Mouse (Mus musculus) G1E (cell line): Measurements from ENCODE around the gene Cd274.

Experiments
- CTCF ChIP-seq: IDR thresholded peaks from 2 replicates; pipeline ENCODE4 v1.5.1; 2012; ENCODE audit warnings: low read depth, low read length, inconsistent platforms, mixed read lengths
- GATA1 ChIP-seq: IDR thresholded peaks from 2 replicates; pipeline ENCODE4 v1.6.1; 2012; ENCODE audit warnings: borderline replicate concordance, low read length, inconsistent platforms, mixed read lengths
- GATA2 ChIP-seq: IDR thresholded peaks from 2 replicates; pipeline ENCODE4 v1.6.1; 2012; ENCODE audit warnings: low read depth, low read length, inconsistent platforms, borderline replicate concordance
- POLR2AphosphoS5 ChIP-seq: IDR thresholded peaks from 2 replicates; pipeline ENCODE4 v1.6.1; 2012; ENCODE audit warnings: low read depth, low read length, inconsistent platforms; ENCODE audit not compliant: insufficient replicate concordance
- TAL1 ChIP-seq: conservative IDR thresholded peaks from 2 replicates; pipeline ENCODE4 v1.6.1; 2012; ENCODE audit warnings: low read depth, low read length, inconsistent platforms, mixed read lengths

GRCm38 (mm10) chr19:29385822-29386221 lies 18.6 kb downstream of the Cd274 start:
- TF ChIP-seq GATA1 = no peak
- no peak for TF ChIP-seq CTCF
- no peak for TF ChIP-seq TAL1
- TF ChIP-seq POLR2AphosphoS5 = no peak
- no peak for TF ChIP-seq GATA2
